Mouse (Mus musculus) adrenal gland (tissue): ENCODE measurements around the gene Pdzrn4.
"Not testable (repeated sequence)": the region's sequence is repeated elsewhere in the genome, so short reads cannot be mapped to it uniquely, and the experiment has no call there.

Experiments used
- intact Hi-C: fragments of 180-260 bp; cut with DNase I; formaldehyde crosslinking; loops from one replicate; pipeline ENCODE4 v1.15.1; 2025
- long read RNA-seq, 2 experiments: library from polyadenylated mRNA; unstranded; transcript quantifications; one replicate each; pipeline ENCODE4 v2.0.0; 2020; ENCODE audit warnings: borderline replicate concordance in 1 of 2; ENCODE audit not compliant: insufficient replicate concordance in 1 of 2

Gene Pdzrn4
- long read RNA-seq, experiment 1, result 0 reads
- long read RNA-seq, experiment 2, result 0 reads

GRCm38 (mm10) chr15:92396770-92397608 is at the start of gene Pdzrn4:
Gene Pdzrn4 (plus strand): TSS chr15:92396881.
- intact Hi-C loops, result no loop called here

GRCm38 (mm10) chr15:92347426-92347825 is 49.3 kb upstream of the Pdzrn4 start:
- intact Hi-C loops, result no loop called here

- intact Hi-C loops, result no loop called here
These were observed 48.8 kb upstream of the Pdzrn4 start for GRCm38 (mm10) chr15:92347902-92348301.

GRCm38 (mm10) chr15:92348453-92348852 is 48.2 kb upstream of the Pdzrn4 start:
- intact Hi-C loops, result not testable (repeated sequence)

GRCm38 (mm10) chr15:92364153-92364552 is 32.5 kb upstream of the Pdzrn4 start:
- intact Hi-C loops, result no loop called here

GRCm38 (mm10) chr15:92364592-92364991 is 32.1 kb upstream of the Pdzrn4 start:
- intact Hi-C loops, result no loop called here

GRCm38 (mm10) chr15:92394811-92395210 is 1.9 kb upstream of the Pdzrn4 start:
- intact Hi-C loops, result no loop called here

- intact Hi-C loops, result no loop called here
These were observed 2.1 kb downstream of the Pdzrn4 start for GRCm38 (mm10) chr15:92398747-92399146.

GRCm38 (mm10) chr15:92399278-92399677 is 2.6 kb downstream of the Pdzrn4 start:
- intact Hi-C loops, result no loop called here

GRCm38 (mm10) chr15:92401554-92401953 is 4.9 kb downstream of the Pdzrn4 start:
- intact Hi-C loops, result no loop called here

- intact Hi-C loops, result no loop called here
These were observed 18.6 kb downstream of the Pdzrn4 start for GRCm38 (mm10) chr15:92415323-92415722.

- intact Hi-C loops, result no loop called here
These were observed 19.5 kb downstream of the Pdzrn4 start for GRCm38 (mm10) chr15:92416141-92416540.

- intact Hi-C loops, result no loop called here
These were observed 20.0 kb downstream of the Pdzrn4 start for GRCm38 (mm10) chr15:92416658-92417057.

GRCm38 (mm10) chr15:92417120-92417519 is 20.4 kb downstream of the Pdzrn4 start:
- intact Hi-C loops, result no loop called here

- intact Hi-C loops, result loop anchor here (10.0 kb wide), 1 partner anchor 170 kb away; no protein-coding TSS in a partner anchor
These were observed 37.9 kb downstream of the Pdzrn4 start for GRCm38 (mm10) chr15:92434605-92435004.

GRCm38 (mm10) chr15:92435306-92435705 is 38.6 kb downstream of the Pdzrn4 start:
- intact Hi-C loops, result loop anchor here (10.0 kb wide), 1 partner anchor 171 kb away; no protein-coding TSS in a partner anchor

- intact Hi-C loops, result no loop called here
These were observed 45.0 kb downstream of the Pdzrn4 start for GRCm38 (mm10) chr15:92441630-92442180.

GRCm38 (mm10) chr15:92447708-92448147 is 51.0 kb downstream of the Pdzrn4 start:
- intact Hi-C loops, result loop anchor here (5.0 kb wide), 1 partner anchor 770 kb away; no protein-coding TSS in a partner anchor

GRCm38 (mm10) chr15:92449112-92449511 is 52.4 kb downstream of the Pdzrn4 start:
- intact Hi-C loops, result loop anchor here (5.0 kb wide), 1 partner anchor 768 kb away; no protein-coding TSS in a partner anchor

- intact Hi-C loops, result no loop called here
These were observed 55.9 kb downstream of the Pdzrn4 start for GRCm38 (mm10) chr15:92452620-92453019.

- intact Hi-C loops, result no loop called here
These were observed 85.5 kb downstream of the Pdzrn4 start for GRCm38 (mm10) chr15:92482198-92482597.

GRCm38 (mm10) chr15:92491376-92491775 is 94.7 kb downstream of the Pdzrn4 start:
- intact Hi-C loops, result no loop called here
